Mouse (Mus musculus): ENCODE measurements around the gene Gm49322. TPM values are rescaled to one million over a fixed set of nuclear protein-coding genes. Genes with fewer than 3 reads are reported as not detected.

Gene Gm49322
- polyA plus RNA-seq, 1 experiment from 2014 or later: 2.5 TPM

GRCm38 (mm10) chr10:80604001-80604509, 1.8 kb upstream of the Gm49322 start:
- Histone ChIP-seq H3K4me2 (ENCODE audit: low read length) (peak overlapping the region; percentile 94), H3K27ac (replicated peaks; ENCODE audit: low read depth, low read length) (no peak overlapping the region), H3K9me3 (ENCODE audit: control insufficient read depth, low read length) (no peaks in the 10 kb centered on the region), H3K4me1 (ENCODE audit: control insufficient read depth, insufficient read depth, low read length) (peaks cover 15% of the 10 kb centered on the region), H3K27me3 (ENCODE audit: control insufficient read depth, insufficient read depth, low read length) (no peaks in the 10 kb centered on the region), H3K4me3 (replicated peaks; ENCODE audit: low read depth, low read length) (peak overlapping the region; percentile 68), H3K36me3 (ENCODE audit: control insufficient read depth, insufficient read depth, low read length) (peaks cover 33% of the 10 kb centered on the region), H3K9ac (replicated peaks; ENCODE audit: low read length) (0 out of 2 replicates have a peak overlapping the region, but pooled peaks have one; percentile 12)
- DNase-seq: no peak
- ATAC-seq (ENCODE audit: low FRiP score, low TSS enrichment): no peak
- 95% methylated on average over 7 of the region's 7 CpGs for WGBS

GRCm38 (mm10) chr10:80604988-80605387, 833 bp upstream of the Gm49322 start:
- H3K36me3 ChIP-seq (ENCODE audit: control insufficient read depth, insufficient read depth, low read length): peaks cover 42% of the 10 kb centered on the region
- no peaks in the 10 kb centered on the region for H3K9me3 ChIP-seq (ENCODE audit: control insufficient read depth, low read length)
- no peak overlapping the region for H3K4me2 ChIP-seq (ENCODE audit: low read length)
- no peaks in the 10 kb centered on the region for H3K27me3 ChIP-seq (ENCODE audit: control insufficient read depth, insufficient read depth, low read length)
- no peak overlapping the region for H3K9ac ChIP-seq (replicated peaks; ENCODE audit: low read length)
- ATAC-seq (ENCODE audit: low FRiP score, low TSS enrichment): no peak
- no peak for DNase-seq
- H3K4me3 ChIP-seq (replicated peaks; ENCODE audit: low read depth, low read length): no peak overlapping the region
- H3K27ac ChIP-seq (replicated peaks; ENCODE audit: low read depth, low read length): no peak overlapping the region
- WGBS: 82% methylated on average over 2 of the region's 2 CpGs
- H3K4me1 ChIP-seq (ENCODE audit: control insufficient read depth, insufficient read depth, low read length): peaks cover 15% of the 10 kb centered on the region

GRCm38 (mm10) chr10:80606306-80606705, 485 bp downstream of the Gm49322 start:
- Histone ChIP-seq H3K4me2 (ENCODE audit: low read length) (no peak overlapping the region), H3K27ac (replicated peaks; ENCODE audit: low read depth, low read length) (no peak overlapping the region), H3K36me3 (ENCODE audit: control insufficient read depth, insufficient read depth, low read length) (peaks cover 48% of the 10 kb centered on the region), H3K27me3 (ENCODE audit: control insufficient read depth, insufficient read depth, low read length) (no peaks in the 10 kb centered on the region), H3K4me1 (ENCODE audit: control insufficient read depth, insufficient read depth, low read length) (peaks cover 15% of the 10 kb centered on the region), H3K9me3 (ENCODE audit: control insufficient read depth, low read length) (no peaks in the 10 kb centered on the region), H3K9ac (replicated peaks; ENCODE audit: low read length) (no peak overlapping the region), H3K4me3 (replicated peaks; ENCODE audit: low read depth, low read length) (no peak overlapping the region)
- DNase-seq (no peak), ATAC-seq (ENCODE audit: low FRiP score, low TSS enrichment) (no peak)
- WGBS: 91% methylated on average over 23 of the region's 23 CpGs

- Histone ChIP-seq H3K27ac (replicated peaks; ENCODE audit: low read depth, low read length) (no peak overlapping the region), H3K4me1 (ENCODE audit: control insufficient read depth, insufficient read depth, low read length) (peaks cover 15% of the 10 kb centered on the region), H3K9me3 (ENCODE audit: control insufficient read depth, low read length) (no peaks in the 10 kb centered on the region), H3K4me3 (replicated peaks; ENCODE audit: low read depth, low read length) (no peak overlapping the region), H3K27me3 (ENCODE audit: control insufficient read depth, insufficient read depth, low read length) (no peaks in the 10 kb centered on the region), H3K4me2 (ENCODE audit: low read length) (no peak overlapping the region), H3K9ac (replicated peaks; ENCODE audit: low read length) (no peak overlapping the region), H3K36me3 (ENCODE audit: control insufficient read depth, insufficient read depth, low read length) (peaks cover 50% of the 10 kb centered on the region)
- ATAC-seq (ENCODE audit: low FRiP score, low TSS enrichment) (no peak), DNase-seq (no peak)
- WGBS: 94% methylated on average over 34 of the region's 34 CpGs
These were observed 1.0 kb downstream of the Gm49322 start for GRCm38 (mm10) chr10:80606737-80607350.

- WGBS: 91% methylated on average over 3 of the region's 3 CpGs
- H3K36me3 ChIP-seq (ENCODE audit: control insufficient read depth, insufficient read depth, low read length): peaks cover 58% of the 10 kb centered on the region
- no peak for DNase-seq
These were observed 2.6 kb downstream of the Gm49322 start for GRCm38 (mm10) chr10:80608435-80608834.

GRCm38 (mm10) chr10:80609269-80609924, 3.6 kb downstream of the Gm49322 start:
- H3K27me3 ChIP-seq (ENCODE audit: control insufficient read depth, insufficient read depth, low read length): no peaks in the 10 kb centered on the region
- ATAC-seq (ENCODE audit: low FRiP score, low TSS enrichment) (no peak), DNase-seq (no peak)
- H3K27ac ChIP-seq (replicated peaks; ENCODE audit: low read depth, low read length): no peak overlapping the region
- no peaks in the 10 kb centered on the region; the same call in 1 of the 2 replicates for H3K4me1 ChIP-seq (ENCODE audit: control insufficient read depth, insufficient read depth, low read length)
- WGBS: 90% methylated on average over 10 of the region's 10 CpGs
- H3K4me3 ChIP-seq (replicated peaks; ENCODE audit: low read depth, low read length): no peak overlapping the region
- no peaks in the 10 kb centered on the region for H3K9me3 ChIP-seq (ENCODE audit: control insufficient read depth, low read length)
- H3K4me2 ChIP-seq (ENCODE audit: low read length): no peak overlapping the region
- no peak overlapping the region for H3K9ac ChIP-seq (replicated peaks; ENCODE audit: low read length)
- peaks cover 66% of the 10 kb centered on the region for H3K36me3 ChIP-seq (ENCODE audit: control insufficient read depth, insufficient read depth, low read length)

More at GRCm38 (mm10) chr10:80608435-80608834, 2.6 kb downstream of the Gm49322 start:
- no peak overlapping the region for H3K9ac ChIP-seq (replicated peaks; ENCODE audit: low read length)
- no peak overlapping the region for H3K4me3 ChIP-seq (replicated peaks; ENCODE audit: low read depth, low read length)
- H3K4me2 ChIP-seq (ENCODE audit: low read length): no peak overlapping the region
- H3K4me1 ChIP-seq (ENCODE audit: control insufficient read depth, insufficient read depth, low read length): peaks cover 8% of the 10 kb centered on the region
- no peak overlapping the region for H3K27ac ChIP-seq (replicated peaks; ENCODE audit: low read depth, low read length)
- no peaks in the 10 kb centered on the region for H3K9me3 ChIP-seq (ENCODE audit: control insufficient read depth, low read length)
- no peaks in the 10 kb centered on the region for H3K27me3 ChIP-seq (ENCODE audit: control insufficient read depth, insufficient read depth, low read length)
- ATAC-seq (ENCODE audit: low FRiP score, low TSS enrichment): no peak

- Histone ChIP-seq H3K4me2 (ENCODE audit: low read length) (no peak overlapping the region), H3K9me3 (ENCODE audit: control insufficient read depth, low read length) (no peaks in the 10 kb centered on the region), H3K9ac (replicated peaks; ENCODE audit: low read length) (no peak overlapping the region), H3K27me3 (ENCODE audit: control insufficient read depth, insufficient read depth, low read length) (no peaks in the 10 kb centered on the region), H3K4me1 (ENCODE audit: control insufficient read depth, insufficient read depth, low read length) (no peaks in the 10 kb centered on the region), H3K36me3 (ENCODE audit: control insufficient read depth, insufficient read depth, low read length) (peaks cover 75% of the 10 kb centered on the region), H3K27ac (replicated peaks; ENCODE audit: low read depth, low read length) (no peak overlapping the region), H3K4me3 (replicated peaks; ENCODE audit: low read depth, low read length) (no peak overlapping the region)
- 92% methylated on average over 9 of the region's 9 CpGs for WGBS
- DNase-seq (no peak), ATAC-seq (ENCODE audit: low FRiP score, low TSS enrichment) (no peak)
These were observed 4.4 kb downstream of the Gm49322 start for GRCm38 (mm10) chr10:80610116-80610785.

GRCm38 (mm10) chr10:80611024-80611423, 5.2 kb downstream of the Gm49322 start:
- Histone ChIP-seq H3K27me3 (ENCODE audit: control insufficient read depth, insufficient read depth, low read length) (no peaks in the 10 kb centered on the region), H3K9ac (replicated peaks; ENCODE audit: low read length) (no peak overlapping the region), H3K36me3 (ENCODE audit: control insufficient read depth, insufficient read depth, low read length) (peaks cover 80% of the 10 kb centered on the region), H3K4me2 (ENCODE audit: low read length) (no peak overlapping the region), H3K4me1 (ENCODE audit: control insufficient read depth, insufficient read depth, low read length) (no peaks in the 10 kb centered on the region), H3K27ac (replicated peaks; ENCODE audit: low read depth, low read length) (no peak overlapping the region), H3K9me3 (ENCODE audit: control insufficient read depth, low read length) (no peaks in the 10 kb centered on the region), H3K4me3 (replicated peaks; ENCODE audit: low read depth, low read length) (no peak overlapping the region)
- ATAC-seq (ENCODE audit: low FRiP score, low TSS enrichment) (no peak), DNase-seq (peak; percentile 62)
- 80% methylated on average over 4 of the region's 4 CpGs for WGBS

Data from midbrain, embryonic 14.5 days (tissue).